Mouse (Mus musculus) spleen, adult 2 months (tissue): ENCODE data around the gene Rnf130.

Experiments
- CTCF ChIP-seq: fragments of 200-500 bp; IDR thresholded peaks from 2 replicates; pipeline ENCODE4 v1.5.1; 2011; ENCODE audit warnings: mild to moderate bottlenecking, inconsistent platforms; ENCODE audit not compliant: insufficient read depth, insufficient read length, insufficient replicate concordance; ENCODE audit errors: extremely low read depth
- POLR2A ChIP-seq: fragments of 200-500 bp; IDR thresholded peaks from 2 replicates; pipeline ENCODE4 v1.6.1; 2011; ENCODE audit warnings: low read depth, low read length, inconsistent platforms

GRCm38 (mm10) chr11:50038757-50039156 is 13.6 kb downstream of the Rnf130 start:
- no peak for TF ChIP-seq CTCF
- no peak for TF ChIP-seq POLR2A
